ENCODE assay signal across 21 mouse cellular contexts in the genomic region with DNA sequence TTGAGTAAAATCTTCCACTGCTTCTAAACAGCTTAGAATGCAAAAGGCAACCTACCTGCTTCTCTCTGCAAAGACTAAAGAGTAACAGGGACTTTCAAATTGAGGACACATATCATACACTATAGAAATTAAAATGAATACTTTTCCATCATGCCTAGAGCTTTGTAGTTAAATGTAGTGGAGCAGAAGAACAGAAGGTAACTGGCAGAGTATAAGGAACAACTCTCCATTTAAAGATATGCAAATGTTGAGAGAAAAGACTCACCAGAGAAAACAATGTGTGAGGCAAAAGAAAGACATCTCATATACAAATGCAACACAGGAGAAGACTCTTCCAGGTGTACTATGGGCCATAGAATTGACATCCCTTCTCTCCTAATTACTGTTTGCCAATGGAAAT.
"Had no signal": no experiment of that assay in that cellular context is flagged by ENCODE, and none has a peak within 500 bp of the region (broad histone marks: within the 10 kb centered on the region; RNA-seq: fewer than 3 reads in every experiment).

No protein-coding gene starts in this region.

- ATAC-seq: forebrain, embryonic 13.5 days; forebrain, embryonic 14.5 days; forebrain, embryonic 15.5 days; forebrain, embryonic 16.5 days; forebrain, postnatal 0 days had no signal

- DNase-seq: cerebellum, adult 8-10 months; cerebellum, adult 9-10 months; cerebellum, adult 9-11 months; cerebellum, postnatal 10 days; cerebellum, postnatal 14 days; cerebellum, postnatal 25 days; cerebellum, postnatal 36 days; embryo, embryonic 11 days; forebrain, postnatal 0 days; gastrocnemius, adult 2 months; gastrocnemius, postnatal 10 days; gastrocnemius, postnatal 14 days; gastrocnemius, postnatal 25 days; gastrocnemius, postnatal 36 days; heart, adult 11 months; heart, adult 18-20 months; heart, adult 2 months had no signal
